Mouse (Mus musculus): ENCODE data around the gene Ehbp1l1.

DNA sequence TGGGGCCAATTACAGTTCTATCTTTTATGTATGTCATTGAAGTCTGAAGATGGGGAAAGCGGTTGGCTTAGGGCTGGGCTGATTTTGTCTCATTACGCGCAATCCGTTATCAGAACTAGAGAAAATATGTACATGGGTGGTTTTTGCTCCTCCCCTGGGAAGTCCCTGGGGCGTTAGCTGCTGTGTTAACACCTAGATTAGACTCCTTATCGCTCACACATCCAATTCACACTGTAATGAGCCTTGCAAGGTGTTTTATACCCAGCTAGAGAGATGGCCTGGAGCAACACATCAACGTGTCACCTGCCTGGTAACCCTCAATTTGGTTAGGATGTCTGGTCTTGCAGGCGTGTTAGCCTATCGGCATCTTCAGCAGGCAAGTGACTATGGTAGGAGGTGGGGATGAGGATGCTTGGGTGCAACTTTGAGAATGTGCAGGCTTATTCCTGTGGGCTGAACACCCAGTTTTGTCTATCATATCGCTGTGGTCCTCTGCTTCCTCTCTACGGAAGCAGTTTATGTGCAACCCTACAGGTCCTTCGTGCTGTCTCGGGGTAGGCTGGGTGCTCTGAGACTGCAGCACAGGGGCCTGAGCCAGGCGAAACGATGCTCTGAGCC lies 953 bp upstream of the Ehbp1l1 start:
- no peak for TF ChIP-seq CTCF (IDR thresholded peaks at IDR 0.05; ENCODE audit: low read depth, low read length)
- no peak; the same call in 1 of the 2 replicates for TF ChIP-seq TAL1 (conservative IDR thresholded peaks at IDR 0.05; ENCODE audit: low read depth, low read length)
- TF ChIP-seq POLR2AphosphoS5 (IDR thresholded peaks at IDR 0.05; ENCODE audit: insufficient replicate concordance, low read depth, low read length): no peak
- no peak for TF ChIP-seq GATA2 (IDR thresholded peaks at IDR 0.05; ENCODE audit: borderline replicate concordance, low read depth, low read length)

All from G1E (cell line).